Mouse (Mus musculus): Measurements from ENCODE around the gene Tbcd.

The Tbcd gene

GRCm38 (mm10) chr11:121479476-121480203, 27.9 kb downstream of the Tbcd start:
- no peak for DNase-seq

GRCm38 (mm10) chr11:121481129-121481528, 29.4 kb downstream of the Tbcd start:
- DNase-seq = no peak

GRCm38 (mm10) chr11:121485882-121486281, 34.1 kb downstream of the Tbcd start:
- DNase-seq = no peak

DNA sequence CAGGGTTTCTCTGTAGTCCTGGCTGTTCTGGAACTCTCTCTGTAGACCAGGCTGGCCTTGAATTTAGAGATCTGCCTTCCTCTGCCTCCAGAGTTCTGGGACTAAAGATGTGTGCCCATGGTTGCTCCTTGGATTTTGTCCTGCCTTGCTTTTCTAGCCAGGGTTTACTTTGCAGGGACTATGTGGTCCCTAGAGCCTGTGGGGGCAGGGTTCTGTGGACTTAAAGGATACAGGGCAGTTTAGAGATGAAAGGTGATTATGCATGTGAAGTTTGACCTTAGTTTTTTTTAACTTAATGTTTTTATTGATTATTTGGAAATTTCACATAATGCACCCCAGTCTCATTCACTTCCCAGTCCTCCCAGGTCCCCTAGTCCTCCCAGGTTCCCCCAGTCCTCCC, 38.9 kb downstream of the Tbcd start:
- DNase-seq = no peak

DNA sequence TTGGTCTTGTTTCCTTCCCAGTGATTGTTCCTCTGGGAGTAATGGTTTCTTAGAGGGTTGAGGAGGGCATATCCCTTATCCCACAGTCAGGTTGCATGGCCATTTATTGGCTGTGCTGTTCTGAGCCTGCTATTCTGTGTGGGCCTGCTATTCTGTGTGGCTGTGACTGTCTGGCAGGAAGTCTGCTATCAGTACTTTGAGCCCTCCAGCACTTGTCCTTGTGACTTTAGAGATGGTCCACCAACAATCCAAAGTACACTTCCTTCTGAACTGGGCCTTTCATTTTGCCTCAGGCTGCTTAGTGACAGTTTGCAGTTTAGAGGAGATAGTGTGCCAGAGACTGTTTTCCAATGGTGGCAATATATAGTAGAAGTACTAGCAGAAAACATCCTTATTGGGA, 48.8 kb downstream of the Tbcd start:
- no peak for DNase-seq

GRCm38 (mm10) chr11:121501525-121501924, 49.8 kb downstream of the Tbcd start:
- DNase-seq = no peak

- no peak for DNase-seq
Observed at GRCm38 (mm10) chr11:121502000-121502860, 50.5 kb downstream of the Tbcd start.

- no peak for DNase-seq
Observed at GRCm38 (mm10) chr11:121508478-121508877, 56.7 kb downstream of the Tbcd start.

DNA sequence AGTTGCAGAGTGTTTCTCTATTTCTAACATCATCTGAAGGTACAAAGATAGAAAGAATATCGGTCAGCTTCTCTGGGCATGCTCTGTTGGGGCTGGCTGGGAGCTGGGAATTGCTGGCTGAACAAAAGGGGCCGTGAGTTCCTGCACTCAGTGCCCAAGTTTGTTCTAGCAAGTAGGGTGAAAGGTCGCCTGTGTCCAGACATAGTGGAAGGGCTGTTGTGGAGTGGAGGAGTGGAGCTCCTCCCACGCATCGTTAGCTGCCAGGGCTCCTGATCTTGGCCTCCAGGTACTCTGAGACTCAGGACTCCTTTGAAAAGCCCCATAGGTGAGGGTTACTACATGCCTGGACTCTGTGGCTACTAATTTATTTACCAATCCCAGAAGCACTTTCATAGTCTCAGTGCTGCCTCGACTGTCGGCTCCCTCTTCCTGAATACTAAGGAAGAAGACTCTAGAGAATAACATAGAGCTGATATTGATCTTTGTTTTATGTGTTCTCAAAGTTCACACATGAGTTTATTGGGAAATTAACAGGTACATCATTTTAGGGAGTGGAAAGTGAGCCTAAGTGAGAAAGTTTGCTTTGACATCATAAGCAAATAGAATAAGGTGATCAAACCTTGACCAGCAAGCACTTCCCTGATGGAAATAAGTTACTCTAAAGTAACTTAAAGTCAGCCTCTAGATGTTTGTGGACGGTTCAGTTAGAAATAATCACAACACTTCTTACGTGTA, 58.9 kb downstream of the Tbcd start:
- no peak for DNase-seq

DNA sequence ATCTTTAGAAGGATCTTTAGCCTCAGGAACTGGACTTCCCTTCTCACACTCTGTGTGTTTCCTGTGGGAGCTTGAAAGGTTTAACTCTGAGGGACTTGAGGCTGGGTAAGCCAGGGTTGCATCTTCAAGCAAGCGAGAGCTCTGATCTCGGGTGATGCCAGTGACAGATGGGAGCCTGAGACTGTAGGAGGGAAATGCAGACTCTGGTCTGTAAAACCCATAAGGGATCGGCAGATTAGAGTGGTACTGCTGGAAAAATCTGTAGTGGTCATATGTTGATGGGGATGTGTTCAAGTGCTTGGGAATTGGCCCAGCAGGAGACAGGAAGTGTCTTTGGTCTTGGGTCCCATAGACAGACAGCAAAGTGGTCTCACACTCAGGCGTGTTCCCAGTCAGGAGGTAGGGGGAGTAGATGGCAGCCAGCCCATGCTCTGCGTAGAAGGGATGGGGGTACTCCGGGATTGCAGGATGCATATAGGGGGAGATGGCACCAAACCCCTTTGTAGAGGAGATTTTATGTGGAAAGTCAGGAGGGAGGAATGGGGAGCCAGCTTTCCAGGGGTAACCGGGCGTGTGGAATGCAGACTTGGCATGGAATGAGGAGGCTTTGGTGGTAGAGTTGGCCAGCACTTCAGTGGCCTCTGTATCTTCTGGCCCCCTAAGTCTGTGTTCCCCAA, 61.3 kb downstream of the Tbcd start:
- no peak for DNase-seq

DNA sequence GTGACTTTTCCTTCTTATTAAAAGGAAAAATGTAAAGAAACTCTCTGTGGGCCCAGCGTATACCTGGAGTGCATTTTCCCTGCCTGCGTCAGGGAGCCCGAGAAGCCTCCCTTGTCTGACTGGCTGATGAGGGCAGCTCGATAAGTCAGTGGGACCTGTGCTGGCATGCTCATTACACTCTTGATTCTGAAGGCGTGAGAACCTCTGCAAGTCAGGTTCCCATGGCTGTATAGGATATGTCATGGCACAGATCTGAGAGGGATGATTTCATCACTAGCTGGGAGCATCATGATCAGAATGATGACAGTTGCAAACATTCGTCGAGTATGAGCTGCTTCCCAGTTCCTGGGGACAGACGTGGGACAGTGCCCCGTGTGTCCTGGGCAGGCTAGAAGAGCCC, 64.2 kb downstream of the Tbcd start:
- no peak for DNase-seq

DNA sequence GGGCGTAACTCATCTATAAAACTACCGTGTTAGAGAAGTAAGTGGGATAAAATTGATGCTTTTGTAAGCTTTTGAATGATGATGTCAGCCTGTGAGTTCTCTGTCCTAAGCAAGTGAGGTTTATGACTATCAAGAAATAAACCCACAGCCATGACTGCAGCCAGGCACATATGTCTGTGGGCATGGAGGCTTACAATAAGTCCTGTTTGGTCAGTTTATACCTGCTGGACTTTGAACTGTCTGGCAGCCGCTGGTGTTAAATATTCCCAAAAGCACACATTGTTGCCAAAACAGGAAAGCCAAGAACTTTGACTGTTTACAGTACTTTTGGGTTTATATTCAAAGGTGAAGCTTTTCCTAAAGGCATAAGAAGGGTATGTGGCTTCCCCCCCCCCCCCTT, 65.2 kb downstream of the Tbcd start:
- DNase-seq = no peak

GRCm38 (mm10) chr11:121517687-121518465, 66.1 kb downstream of the Tbcd start:
- no peak for DNase-seq

- DNase-seq = peak; percentile 7
Observed at GRCm38 (mm10) chr11:121519131-121519530, 67.4 kb downstream of the Tbcd start, which contains the start of gene Zfp750. Zfp750 (minus strand) TSS chr11:121519333.

DNA sequence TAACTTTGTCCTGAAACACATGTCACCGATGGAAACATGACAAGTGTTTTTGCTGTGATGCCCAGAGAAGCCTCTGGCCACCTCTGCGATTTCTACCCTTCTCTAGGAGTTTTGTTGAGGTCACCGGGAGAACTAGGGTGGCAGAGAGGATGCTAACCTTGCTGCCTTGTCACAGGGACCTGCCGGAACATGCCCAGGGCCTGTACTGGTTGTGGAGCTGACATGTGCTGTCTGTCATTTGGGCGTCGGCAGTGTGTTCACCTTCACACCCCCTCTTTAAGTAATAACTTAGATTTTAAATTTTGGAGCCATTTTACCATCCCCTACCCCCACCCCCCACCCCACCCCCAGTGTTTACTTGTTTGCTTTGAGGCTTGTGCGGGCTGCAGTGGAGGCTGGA, 68.0 kb downstream of the Tbcd start:
- DNase-seq = no peak

DNA sequence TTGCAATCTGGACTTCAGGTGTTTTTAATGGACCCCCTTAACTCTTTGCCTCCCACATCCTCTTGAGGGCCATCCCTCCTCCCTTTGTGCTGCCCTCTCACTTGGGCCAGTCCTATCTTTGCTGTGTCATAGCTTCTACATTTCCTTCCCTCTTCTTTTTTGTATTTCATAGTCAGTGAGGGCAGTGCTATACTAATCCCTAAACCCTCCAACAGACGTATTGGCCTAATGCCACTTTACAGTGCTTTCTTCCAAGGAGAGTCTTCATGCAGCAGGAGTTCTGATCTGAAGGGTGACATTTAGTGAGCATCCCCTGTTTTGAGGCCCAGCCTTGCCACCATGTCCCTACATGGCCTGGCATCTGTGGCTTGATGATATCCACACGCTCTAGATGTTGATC, 69.0 kb downstream of the Tbcd start:
- DNase-seq = no peak

DNA sequence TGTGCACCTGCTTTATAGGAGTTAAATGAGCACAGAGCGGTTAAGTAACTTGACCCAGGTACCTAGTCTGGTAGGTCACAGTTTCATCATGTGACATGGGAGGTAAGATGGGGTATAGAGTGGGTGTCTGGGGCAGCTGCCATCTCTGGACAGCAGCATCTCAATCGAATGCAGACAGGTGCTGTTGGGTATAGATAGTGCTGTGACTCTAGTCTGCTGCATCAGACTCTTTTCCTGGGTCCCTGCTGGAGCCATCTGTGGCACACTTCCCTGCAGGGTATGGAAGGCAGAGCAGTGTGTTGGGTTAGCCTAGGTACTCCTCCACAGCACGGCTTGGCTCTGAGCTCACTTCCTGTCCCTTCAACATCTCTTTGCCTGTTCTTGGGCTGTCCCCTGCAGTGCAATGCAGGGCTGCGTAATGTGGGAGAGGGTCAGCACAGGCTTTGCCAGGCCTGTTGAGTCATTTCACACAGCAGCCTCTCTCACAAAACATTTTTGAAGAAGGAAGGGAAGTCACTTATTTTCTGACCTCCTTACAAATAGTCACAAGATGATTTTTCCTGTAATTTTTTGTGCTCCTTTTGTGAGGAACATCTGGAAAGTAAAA, 70.5 kb downstream of the Tbcd start:
- no peak for DNase-seq

- DNase-seq = no peak
Observed at GRCm38 (mm10) chr11:121524191-121524590, 72.4 kb downstream of the Tbcd start.

DNA sequence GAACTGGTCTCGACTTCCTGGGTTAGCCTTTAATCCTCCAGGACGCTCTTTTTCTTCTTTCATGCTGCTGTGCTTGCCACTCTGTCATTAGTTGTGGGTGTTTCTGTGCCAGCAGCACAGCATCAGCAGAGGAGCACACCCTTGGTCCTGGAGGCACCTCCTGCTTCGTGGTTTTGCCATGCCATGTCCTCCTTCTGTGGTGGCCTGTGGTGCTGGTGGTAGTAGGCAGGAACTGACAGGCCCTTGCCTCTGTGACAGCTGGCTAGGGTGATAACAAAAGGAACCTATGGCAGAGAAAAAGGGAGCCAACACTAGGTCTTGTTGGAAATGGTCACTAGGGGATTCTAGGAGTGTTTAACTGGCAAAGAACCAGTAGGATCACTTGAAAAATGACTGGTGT, 78.0 kb downstream of the Tbcd start:
- DNase-seq = no peak

DNA sequence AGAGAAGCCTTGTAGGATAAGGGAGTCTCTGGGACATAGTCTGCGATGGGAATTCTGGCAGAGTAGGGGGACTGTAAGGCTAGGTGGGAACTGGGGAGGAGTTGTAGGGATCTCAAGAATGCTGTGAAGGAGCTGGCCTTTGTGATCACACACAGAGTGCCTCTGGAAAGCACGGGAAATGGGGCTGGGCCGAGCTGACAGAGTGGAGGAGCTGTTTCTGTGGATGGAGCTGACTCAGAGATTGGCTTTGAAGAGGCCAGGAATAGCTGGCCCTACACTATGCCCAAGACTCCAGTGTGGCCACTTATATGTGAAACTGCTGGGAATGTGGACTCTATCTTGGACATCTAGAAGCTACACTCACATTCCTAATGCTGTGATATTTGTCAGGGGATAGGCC, 84.8 kb downstream of the Tbcd start:
- DNase-seq = no peak

DNA sequence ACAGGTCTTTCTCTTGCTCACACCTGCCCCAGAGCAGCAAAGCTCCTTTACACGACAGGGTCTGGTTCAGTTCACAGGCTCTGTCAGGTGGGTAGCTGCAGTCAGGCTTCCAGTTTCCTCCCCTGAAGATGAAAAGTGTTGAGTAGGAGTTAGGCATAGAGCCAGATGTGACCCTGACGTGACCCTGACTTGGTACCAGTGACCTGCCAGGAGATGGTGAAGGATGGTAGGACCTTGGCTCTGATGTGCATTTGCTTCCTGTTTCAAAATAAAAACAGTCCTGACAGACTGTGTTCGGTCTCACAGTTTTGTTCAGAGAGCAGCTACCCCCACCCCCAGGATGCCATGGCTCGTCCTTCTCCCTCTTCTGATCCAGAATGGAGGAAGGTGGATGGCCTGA, 90.7 kb downstream of the Tbcd start:
- no peak for DNase-seq
